Mouse (Mus musculus) liver, embryonic 11.5 days (tissue): ENCODE measurements around the gene Ywhah. TPM values are rescaled to one million over a fixed set of nuclear protein-coding genes. Genes with fewer than 3 reads are reported as not detected.

Experiments
- ATAC-seq: fragments of 200-750 bp; cut with Nextera tagmentation; replicated peaks from 2 replicates; pipeline ENCODE4 v1.8.0; 2017; ENCODE audit warnings: moderate number of reproducible peaks, mild to moderate bottlenecking, moderate TSS enrichment, moderate library complexity; ENCODE audit not compliant: low FRiP score
- DNase-seq: peaks from one replicate; pipeline ENCODE4 v3.0.0-alpha.2; 2017; ENCODE audit warnings: low spot score
- H3K27ac ChIP-seq: fragments of 300-500 bp; sonication (generic); 2 replicates; pipeline ENCODE4 v1.5.1; 2014; ENCODE audit warnings: mild to moderate bottlenecking, low read depth, low read length, control low read depth
- H3K27me3 ChIP-seq: fragments of 300-500 bp; sonication (generic); replicated peaks from 2 replicates; pipeline ENCODE4 v1.6.1; 2014; ENCODE audit warnings: low read length, mixed read lengths; ENCODE audit not compliant: control insufficient read depth, insufficient read depth
- H3K36me3 ChIP-seq: fragments of 300-500 bp; sonication (generic); 2 replicates; pipeline ENCODE4 v1.6.1; 2014; ENCODE audit warnings: mild to moderate bottlenecking, low read length, moderate library complexity, mixed read lengths; ENCODE audit not compliant: control insufficient read depth, insufficient read depth
- H3K4me1 ChIP-seq: fragments of 300-500 bp; sonication (generic); replicated peaks from 2 replicates; pipeline ENCODE4 v1.6.1; 2014; ENCODE audit warnings: low read length, mixed read lengths; ENCODE audit not compliant: control insufficient read depth, insufficient read depth
- H3K4me2 ChIP-seq: fragments of 300-500 bp; sonication (generic); 2 replicates; pipeline ENCODE4 v1.6.1; 2014; ENCODE audit warnings: mild to moderate bottlenecking, control low read depth, moderate library complexity
- H3K4me3 ChIP-seq: fragments of 300-500 bp; sonication (generic); 2 replicates; pipeline ENCODE4 v1.5.1; 2014; ENCODE audit warnings: low read depth, low read length, control low read depth
- H3K9ac ChIP-seq: fragments of 300-500 bp; sonication (generic); 2 replicates; pipeline ENCODE4 v1.6.1; 2014; ENCODE audit warnings: low read depth, low read length, control low read depth
- H3K9me3 ChIP-seq: fragments of 300-500 bp; sonication (generic); 2 replicates; pipeline ENCODE4 v1.6.1; 2016; ENCODE audit warnings: low read length, inconsistent platforms, mixed read lengths; ENCODE audit not compliant: control insufficient read depth
- WGBS: fragments of 180-500 bp; shearing (Covaris S2); extraction: QIAGEN DNeasy Blood & Tissue Kit; methylation state at CpG from one replicate; pipeline ENCODE4 v1.1.7; 2014; 5-methylcytosine and 5-hydroxymethylcytosine counted together
- polyA plus RNA-seq: library from polyadenylated mRNA; unstranded; fragments of >200 nt; fragmentation: Nextera tagmentation; extraction: Ambion mirVana; gene quantifications from 2 replicates; pipeline ENCODE4 v1.2.1, GENCODE M21; 2014

Gene Ywhah
- polyA plus RNA-seq, 1 experiment from 2014 or later = 361 TPM

DNA sequence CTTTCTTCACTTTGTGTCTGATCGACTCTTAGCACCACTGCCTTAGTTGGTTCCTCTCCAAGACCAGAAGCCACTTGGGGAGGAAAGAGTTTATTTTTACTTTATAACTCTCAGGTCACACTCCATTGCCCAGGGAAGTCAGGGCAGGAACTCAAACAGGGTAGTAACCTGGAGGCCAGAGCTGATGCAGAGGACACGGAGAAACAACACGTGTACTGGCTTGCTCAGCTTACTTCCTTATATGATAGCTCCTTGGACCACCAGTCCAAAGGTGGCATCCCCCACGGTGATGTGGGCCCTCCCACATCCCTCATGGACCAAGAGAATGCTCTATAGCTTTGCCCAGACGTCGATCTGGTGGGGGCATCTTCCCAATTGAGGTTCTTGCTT lies 26.7 kb downstream of the Ywhah start:
- H3K4me3 ChIP-seq = no peak overlapping the region
- DNase-seq (no peak), ATAC-seq (no peak)
- H3K4me1 ChIP-seq = no peaks in the 10 kb centered on the region
- H3K4me2 ChIP-seq = no peak overlapping the region
- H3K27ac ChIP-seq = no peak overlapping the region
- no peaks in the 10 kb centered on the region for H3K27me3 ChIP-seq
- 84% methylated on average over 6 of the region's 6 CpGs for whole genome bisulfite sequencing
- no peaks in the 10 kb centered on the region for H3K36me3 ChIP-seq
- no peak overlapping the region for H3K9ac ChIP-seq
- no peaks in the 10 kb centered on the region for H3K9me3 ChIP-seq

DNA sequence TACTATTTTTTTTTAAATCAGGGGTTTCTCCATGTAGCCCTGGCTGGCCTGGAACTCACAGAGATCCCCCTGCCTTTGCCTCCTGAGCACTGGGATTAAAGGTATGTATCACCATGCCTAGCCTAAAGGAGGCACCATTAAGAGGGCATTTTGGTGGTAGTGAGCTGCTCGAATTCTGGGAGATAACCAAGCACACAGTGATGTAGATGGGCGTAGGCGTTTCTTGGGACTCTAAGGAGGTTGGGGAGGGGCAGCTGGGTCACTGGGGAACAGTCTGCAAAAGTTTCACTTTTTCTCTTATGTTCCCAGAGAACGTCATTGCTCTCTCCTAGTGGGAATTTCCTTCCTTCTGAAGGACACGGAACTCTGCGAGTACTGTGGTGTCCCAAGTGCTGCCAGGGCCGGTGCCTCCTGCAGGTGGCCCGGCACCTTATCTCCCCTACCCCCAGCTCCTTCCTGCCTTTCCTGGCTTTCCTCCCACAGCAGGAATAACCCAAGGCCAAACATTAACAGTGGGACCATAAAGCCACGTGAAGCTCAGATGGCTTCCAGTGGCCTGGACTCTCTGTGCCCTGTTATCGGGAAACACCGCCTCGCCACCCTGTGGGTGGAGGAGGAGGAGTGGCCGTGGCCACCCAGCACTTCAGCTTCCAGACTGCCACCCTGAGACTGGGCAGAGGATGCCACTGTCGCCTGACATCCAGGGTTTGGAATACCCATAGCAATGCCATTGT lies 34.4 kb downstream of the Ywhah start:
- H3K4me2 ChIP-seq = no peak overlapping the region
- ATAC-seq (no peak), DNase-seq (no peak)

DNA sequence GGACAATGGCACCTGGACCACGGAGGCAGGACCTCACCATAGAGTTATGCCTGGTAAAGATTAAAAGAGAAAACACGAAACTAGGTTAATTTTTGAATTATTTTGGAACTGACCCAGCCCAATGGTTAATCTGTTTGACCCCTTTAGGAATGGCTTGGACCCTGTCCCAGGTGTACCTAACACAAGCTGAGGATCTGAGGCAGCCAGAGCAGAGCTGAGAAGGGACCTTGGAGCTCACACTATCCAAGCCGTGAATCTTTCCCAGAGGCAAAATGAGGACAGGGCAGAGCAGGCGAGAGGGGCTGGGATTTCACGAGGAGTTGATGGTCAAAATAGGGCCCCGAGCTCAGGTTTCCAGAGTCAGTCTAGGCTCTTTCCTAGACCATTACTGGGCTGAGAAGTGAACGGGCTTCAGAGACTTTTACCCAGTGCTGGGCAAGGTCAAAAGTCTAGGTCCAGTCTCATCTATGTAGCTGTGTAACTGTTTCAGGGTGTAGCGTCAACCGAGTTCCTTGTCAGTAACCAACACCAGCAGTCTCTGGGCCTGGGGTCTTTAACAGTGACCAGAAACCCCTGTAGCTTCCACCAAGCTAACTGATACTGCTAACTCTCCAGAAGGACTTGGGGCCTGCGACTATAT lies 37.6 kb downstream of the Ywhah start:
- no peaks in the 10 kb centered on the region for H3K36me3 ChIP-seq
- H3K27ac ChIP-seq = no peak overlapping the region
- DNase-seq (no peak), ATAC-seq (no peak)
- H3K9me3 ChIP-seq = no peaks in the 10 kb centered on the region
- no peak overlapping the region for H3K9ac ChIP-seq
- H3K4me3 ChIP-seq = no peak overlapping the region
- H3K27me3 ChIP-seq = 0 out of 2 replicates have a peak, but pooled peaks cover 2% of the 10 kb centered on the region
- no peak overlapping the region for H3K4me2 ChIP-seq
- no peaks in the 10 kb centered on the region for H3K4me1 ChIP-seq
- WGBS = 75% methylated on average over 10 of the region's 10 CpGs

More for the DNA sequence above, 34.4 kb downstream of the Ywhah start:
- WGBS = 58% methylated on average over 14 of the region's 14 CpGs
- Histone ChIP-seq H3K9me3 (no peaks in the 10 kb centered on the region), H3K4me1 (no peaks in the 10 kb centered on the region), H3K36me3 (no peaks in the 10 kb centered on the region), H3K9ac (no peak overlapping the region), H3K27ac (no peak overlapping the region), H3K4me3 (no peak overlapping the region), H3K27me3 (0 out of 2 replicates have a peak, but pooled peaks cover 2% of the 10 kb centered on the region)

DNA sequence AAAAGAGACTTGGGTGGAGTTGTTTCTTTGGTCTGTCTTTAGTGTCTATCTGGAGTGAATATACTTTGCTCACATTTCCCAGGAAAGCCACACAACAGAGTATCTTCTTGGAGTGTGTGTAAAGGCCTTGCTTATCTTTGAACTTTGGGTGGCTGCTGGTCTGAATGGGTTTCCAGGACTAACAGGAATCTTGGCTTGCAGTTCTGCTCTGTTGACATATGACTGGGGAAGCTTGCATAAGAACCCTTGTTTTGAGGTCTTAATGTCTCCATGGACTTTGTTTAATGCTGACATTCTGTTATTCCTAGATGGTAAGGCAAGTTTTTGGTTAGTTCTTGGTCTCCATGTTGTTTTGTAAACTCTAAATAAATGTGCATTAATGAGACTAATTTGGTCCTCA lies 51.5 kb downstream of the Ywhah start:
- no peak overlapping the region for H3K4me2 ChIP-seq
- H3K9ac ChIP-seq = no peak overlapping the region
- DNase-seq (no peak), ATAC-seq (no peak)
- H3K4me1 ChIP-seq = no peaks in the 10 kb centered on the region
- no peaks in the 10 kb centered on the region for H3K9me3 ChIP-seq
- no peak overlapping the region for H3K27ac ChIP-seq
- H3K27me3 ChIP-seq = 0 out of 2 replicates have a peak, but pooled peaks cover 2% of the 10 kb centered on the region
- H3K4me3 ChIP-seq = no peak overlapping the region
- no peaks in the 10 kb centered on the region for H3K36me3 ChIP-seq

DNA sequence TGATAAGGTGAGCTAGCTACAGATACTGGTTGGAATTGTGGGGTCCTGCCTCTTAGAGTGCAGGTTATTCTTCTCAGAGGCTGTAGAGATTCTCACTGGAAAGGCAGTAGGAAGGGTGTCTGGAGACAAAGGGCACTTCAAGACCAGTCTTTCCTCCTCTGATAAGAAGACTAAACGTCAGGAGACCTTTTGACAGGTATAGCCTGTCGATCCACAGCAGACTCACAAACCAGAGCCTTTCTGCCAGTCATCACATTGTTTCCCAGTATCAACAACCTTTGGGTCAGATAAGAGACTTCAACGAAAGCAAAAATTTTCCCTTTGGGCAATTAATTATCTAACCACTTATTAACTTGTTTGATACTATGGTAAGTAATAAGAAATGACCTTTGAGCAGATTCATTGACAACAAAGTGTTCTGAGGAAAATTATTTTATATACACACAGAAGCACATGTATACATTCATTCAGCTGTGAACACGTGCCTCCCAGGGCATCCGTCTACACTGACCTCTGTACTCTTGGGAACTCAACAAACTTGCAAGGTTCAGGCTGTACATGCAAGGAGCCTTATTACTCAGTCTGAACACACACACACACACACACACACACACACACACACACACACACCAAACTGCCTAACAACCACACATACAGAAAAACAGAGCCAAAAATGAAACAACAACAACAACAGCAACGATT lies 58.0 kb downstream of the Ywhah start:
- H3K36me3 ChIP-seq = no peaks in the 10 kb centered on the region
- no peak for ATAC-seq
- no peak overlapping the region for H3K9ac ChIP-seq
- H3K4me1 ChIP-seq = no peaks in the 10 kb centered on the region
- 55% methylated on average over 6 of the region's 6 CpGs for WGBS
- no peak for DNase-seq
- H3K9me3 ChIP-seq = no peaks in the 10 kb centered on the region
- no peak overlapping the region for H3K4me3 ChIP-seq
- H3K27me3 ChIP-seq = no peaks in the 10 kb centered on the region
- H3K4me2 ChIP-seq = no peak overlapping the region
- no peak overlapping the region for H3K27ac ChIP-seq

Other genes starting within 250 kb of the Ywhah start
- 61.0 and 63.8 TPM in 2 replicates for gene Pisd, start 233.2 kb upstream of the Ywhah start, polyA plus RNA-seq
- gene Gm20671, start 191.7 kb upstream of the Ywhah start, polyA plus RNA-seq = not detected in 2 replicates
- 13.0 and 14.1 TPM in 2 replicates for gene Prr14l, start 164.6 kb upstream of the Ywhah start, polyA plus RNA-seq
- 22.6 and 24.0 TPM in 2 replicates for gene Depdc5, start 155.1 kb upstream of the Ywhah start, polyA plus RNA-seq
- gene Slc5a1, start 85.4 kb downstream of the Ywhah start, polyA plus RNA-seq = not detected in 2 replicates
- gene Spon2, start 199.6 kb downstream of the Ywhah start, polyA plus RNA-seq = 7.5 and 8.5 TPM in 2 replicates